Mouse (Mus musculus) cerebellum, adult 2 months (tissue): ENCODE data around the gene Itpa.

ENCODE experiments used
- CTCF ChIP-seq: fragments of 200-500 bp; IDR thresholded peaks from 2 replicates; pipeline ENCODE4 v1.5.1; 2011; ENCODE audit warnings: low read depth, mild to moderate bottlenecking, control low read depth, low read length, moderate library complexity, borderline replicate concordance; ENCODE audit not compliant: insufficient read depth
- POLR2A ChIP-seq: fragments of 200-500 bp; IDR thresholded peaks from 2 replicates; pipeline ENCODE4 v1.6.1; 2011; ENCODE audit warnings: low read length, control low read depth, borderline replicate concordance; ENCODE audit not compliant: insufficient read depth

DNA sequence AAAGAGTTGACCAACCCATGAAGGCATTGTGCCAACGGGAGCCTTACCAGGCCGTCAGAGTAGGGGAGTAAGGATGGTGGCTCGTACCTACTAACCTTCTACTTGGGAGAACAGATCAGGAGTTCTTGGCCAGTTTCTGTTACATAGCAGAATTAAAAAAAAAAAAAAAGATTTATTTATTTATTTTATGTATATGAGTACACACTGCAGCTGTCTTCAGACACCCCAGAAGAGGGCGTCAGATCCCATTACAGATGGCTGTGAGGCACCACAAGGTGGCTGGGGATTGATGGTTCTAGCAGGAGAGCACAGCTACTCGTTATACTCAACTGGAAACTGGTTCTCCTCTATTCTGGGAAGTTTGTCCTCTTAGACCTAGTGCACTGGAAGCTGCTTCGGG is 37.8 kb downstream of the Itpa start:
- TF ChIP-seq CTCF = no peak
- no peak for TF ChIP-seq POLR2A
